Mouse (Mus musculus): ENCODE results near the gene March5.

GRCm38 (mm10) chr19:37252104-37252503 is 44.8 kb downstream of the March5 start:
- TF ChIP-seq CTCF (IDR thresholded peaks at IDR 0.05; ENCODE audit: control insufficient read depth, insufficient read depth, low read length) = no peak
- no peak for TF ChIP-seq POLR2A (IDR thresholded peaks at IDR 0.05; ENCODE audit: borderline replicate concordance, control insufficient read depth, low read depth, low read length)

Data from bone marrow, adult 2 months (tissue).